Mouse (Mus musculus): Measurements from ENCODE around the gene Vsig10l. TPM values are rescaled to one million over a fixed set of nuclear protein-coding genes. Genes with fewer than 3 reads are reported as not detected.

Vsig10l gene
- 1 to 10 TPM; 4.1 to 6.3 TPM for total RNA-seq (2021)

- DNase-seq: no peak
Measured at GRCm38 (mm10) chr7:43462851-43463250, at the start of gene Vsig10l. Vsig10l (plus strand) TSS chr7:43463151.

- DNase-seq: no peak
Measured at GRCm38 (mm10) chr7:43417298-43417697, 45.7 kb upstream of the Vsig10l start.

GRCm38 (mm10) chr7:43422995-43423617 is 39.8 kb upstream of the Vsig10l start:
- DNase-seq: peak; percentile 90

GRCm38 (mm10) chr7:43423991-43424625 is 38.8 kb upstream of the Vsig10l start:
- DNase-seq: no peak

GRCm38 (mm10) chr7:43427406-43427805 is 35.5 kb upstream of the Vsig10l start, which contains the start of gene Lim2:
Lim2 (plus strand) TSS chr7:43427670.
- DNase-seq: no peak

- no peak for DNase-seq
Measured at GRCm38 (mm10) chr7:43429500-43429899, 33.5 kb upstream of the Vsig10l start.

GRCm38 (mm10) chr7:43432891-43433290 is 30.1 kb upstream of the Vsig10l start:
- no peak for DNase-seq

- no peak for DNase-seq
Measured at GRCm38 (mm10) chr7:43434676-43435075, 28.3 kb upstream of the Vsig10l start.

- no peak for DNase-seq
Measured at GRCm38 (mm10) chr7:43436341-43437255, 26.4 kb upstream of the Vsig10l start, which contains the start of gene Nkg7. Nkg7 (plus strand) TSS chr7:43437073.

- no peak for DNase-seq
Measured at GRCm38 (mm10) chr7:43438611-43439010, 24.3 kb upstream of the Vsig10l start.

GRCm38 (mm10) chr7:43440482-43440881 is 22.5 kb upstream of the Vsig10l start, which contains the start of gene Cldnd2:
Cldnd2 (plus strand) TSS chr7:43440782.
- DNase-seq: no peak

GRCm38 (mm10) chr7:43441071-43441470 is 21.9 kb upstream of the Vsig10l start:
- no peak for DNase-seq

GRCm38 (mm10) chr7:43442684-43443083 is 20.3 kb upstream of the Vsig10l start:
- no peak for DNase-seq

GRCm38 (mm10) chr7:43443126-43443916 is 19.6 kb upstream of the Vsig10l start:
- peak; percentile 85 for DNase-seq

- DNase-seq: peak; percentile 95
Measured at GRCm38 (mm10) chr7:43443917-43444293, 19.0 kb upstream of the Vsig10l start, which contains the start of the genes Etfb and Gm45233. Etfb (plus strand) TSS chr7:43444083. Gm45233 (plus strand) TSS chr7:43444128.

GRCm38 (mm10) chr7:43447801-43448200 is 15.2 kb upstream of the Vsig10l start:
- DNase-seq: no peak

GRCm38 (mm10) chr7:43448246-43448645 is 14.7 kb upstream of the Vsig10l start:
- DNase-seq: peak; percentile 37

- no peak for DNase-seq
Measured at GRCm38 (mm10) chr7:43449811-43450210, 13.1 kb upstream of the Vsig10l start.

GRCm38 (mm10) chr7:43451726-43452125 is 11.2 kb upstream of the Vsig10l start:
- DNase-seq: no peak

GRCm38 (mm10) chr7:43452609-43453008 is 10.3 kb upstream of the Vsig10l start:
- DNase-seq: peak; percentile 46

GRCm38 (mm10) chr7:43453599-43454355 is 9.2 kb upstream of the Vsig10l start:
- DNase-seq: no peak
